Mouse (Mus musculus) kidney, embryonic 15.5 days (tissue): ENCODE measurements around the gene Tsc1. TPM values are rescaled to one million over a fixed set of nuclear protein-coding genes. Genes with fewer than 3 reads are reported as not detected.

Experiments used
- ATAC-seq: fragments of 200-750 bp; cut with Nextera tagmentation; replicated peaks from 2 replicates; pipeline ENCODE4 v1.8.0; 2017; ENCODE audit warnings: moderate TSS enrichment; ENCODE audit not compliant: low FRiP score
- H3K27ac ChIP-seq: fragments of 300-500 bp; sonication (generic); 2 replicates; pipeline ENCODE4 v1.5.1; 2015; ENCODE audit warnings: mild to moderate bottlenecking, inconsistent platforms
- H3K27me3 ChIP-seq: fragments of 300-500 bp; sonication (generic); 2 replicates; pipeline ENCODE4 v1.6.1; 2015; ENCODE audit warnings: inconsistent platforms
- H3K36me3 ChIP-seq: fragments of 300-500 bp; sonication (generic); 2 replicates; pipeline ENCODE4 v1.6.1; 2015; ENCODE audit warnings: inconsistent platforms
- H3K4me1 ChIP-seq: fragments of 300-500 bp; sonication (generic); 2 replicates; pipeline ENCODE4 v1.6.1; 2015; ENCODE audit warnings: inconsistent platforms
- H3K4me2 ChIP-seq: fragments of 300-500 bp; sonication (generic); 2 replicates; pipeline ENCODE4 v1.6.1; 2015; ENCODE audit warnings: moderate library complexity, mild to moderate bottlenecking, inconsistent platforms
- H3K4me3 ChIP-seq: fragments of 300-500 bp; sonication (generic); replicated peaks from 2 replicates; pipeline ENCODE4 v1.5.1; 2015; ENCODE audit warnings: mild to moderate bottlenecking, inconsistent platforms
- H3K9ac ChIP-seq: fragments of 300-500 bp; sonication (generic); 2 replicates; pipeline ENCODE4 v1.6.1; 2015; ENCODE audit warnings: mild to moderate bottlenecking, inconsistent platforms
- H3K9me3 ChIP-seq: fragments of 300-500 bp; sonication (generic); replicated peaks from 2 replicates; pipeline ENCODE4 v1.6.1; 2016; ENCODE audit warnings: inconsistent platforms
- whole genome bisulfite sequencing: fragments of 180-500 bp; shearing (Covaris S2); methylation state at CpG from one replicate; pipeline ENCODE4 v1.1.7; 2015; ENCODE audit warnings: mixed read lengths; 5-methylcytosine and 5-hydroxymethylcytosine counted together
- polyA plus RNA-seq: library from polyadenylated mRNA; unstranded; fragments of >200 nt; fragmentation: Nextera tagmentation; extraction: Ambion mirVana; gene quantifications from 2 replicates; pipeline ENCODE4 v1.2.1, GENCODE M21; 2015

Gene Tsc1
- polyA plus RNA-seq, 1 experiment from 2014 or later, result 22.9 TPM

DNA sequence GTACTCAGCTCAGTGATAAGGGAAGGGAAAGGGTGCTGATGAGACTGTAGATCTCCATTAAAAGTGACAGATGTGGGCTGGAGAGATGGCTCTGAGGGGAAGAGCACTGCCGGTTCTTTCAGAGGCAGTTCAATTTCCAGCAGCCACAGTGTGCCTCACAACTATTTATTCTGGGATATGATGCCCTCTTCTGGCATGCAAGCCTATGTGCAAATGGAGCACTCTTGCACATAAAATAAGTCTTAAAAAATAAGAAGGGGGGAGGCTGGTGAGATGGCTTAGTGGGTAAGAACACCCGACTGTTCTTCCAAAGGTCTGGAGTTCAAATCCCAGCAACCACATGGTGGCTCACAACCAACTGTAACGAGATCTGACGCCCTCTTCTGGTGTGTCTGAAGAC lies 7.9 kb upstream of the Tsc1 start:
- 42% methylated on average over 4 of the region's 4 CpGs for WGBS
- Histone ChIP-seq H3K27me3 (no peaks in the 10 kb centered on the region), H3K4me1 (peaks cover 20% of the 10 kb centered on the region), H3K36me3 (no peaks in the 10 kb centered on the region), H3K9ac (no peak overlapping the region), H3K4me2 (no peak overlapping the region), H3K4me3 (no peak overlapping the region), H3K9me3 (no peaks in the 10 kb centered on the region), H3K27ac (no peak overlapping the region)
- ATAC-seq, result no peak

DNA sequence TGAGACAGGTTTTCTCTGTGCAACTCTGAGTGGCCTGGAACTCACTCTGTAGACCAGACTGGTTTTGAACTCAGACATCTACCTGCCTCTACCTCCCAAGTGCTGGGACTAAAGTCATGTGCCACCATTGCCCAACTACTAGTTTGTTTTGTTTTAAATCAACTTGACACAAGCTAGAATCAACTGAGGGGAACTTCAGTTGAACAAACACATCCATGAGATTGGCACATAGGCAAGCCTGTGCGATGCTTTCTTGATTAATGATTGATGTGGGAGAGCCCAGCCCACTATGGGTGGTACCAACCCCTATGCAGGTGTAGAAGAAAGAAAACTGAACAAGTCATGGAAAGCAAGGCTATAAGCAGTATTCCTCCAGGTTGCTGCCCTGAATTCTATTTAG lies 5.8 kb upstream of the Tsc1 start:
- H3K4me1 ChIP-seq, result peaks cover 18% of the 10 kb centered on the region
- H3K4me2 ChIP-seq, result no peak overlapping the region
- H3K9me3 ChIP-seq, result no peaks in the 10 kb centered on the region
- H3K4me3 ChIP-seq, result no peak overlapping the region
- no peak for ATAC-seq
- no peak overlapping the region for H3K27ac ChIP-seq
- no peaks in the 10 kb centered on the region for H3K36me3 ChIP-seq
- no peaks in the 10 kb centered on the region for H3K27me3 ChIP-seq
- H3K9ac ChIP-seq, result no peak overlapping the region
- WGBS, result 75% methylated on average over 1 of the region's 1 CpGs

DNA sequence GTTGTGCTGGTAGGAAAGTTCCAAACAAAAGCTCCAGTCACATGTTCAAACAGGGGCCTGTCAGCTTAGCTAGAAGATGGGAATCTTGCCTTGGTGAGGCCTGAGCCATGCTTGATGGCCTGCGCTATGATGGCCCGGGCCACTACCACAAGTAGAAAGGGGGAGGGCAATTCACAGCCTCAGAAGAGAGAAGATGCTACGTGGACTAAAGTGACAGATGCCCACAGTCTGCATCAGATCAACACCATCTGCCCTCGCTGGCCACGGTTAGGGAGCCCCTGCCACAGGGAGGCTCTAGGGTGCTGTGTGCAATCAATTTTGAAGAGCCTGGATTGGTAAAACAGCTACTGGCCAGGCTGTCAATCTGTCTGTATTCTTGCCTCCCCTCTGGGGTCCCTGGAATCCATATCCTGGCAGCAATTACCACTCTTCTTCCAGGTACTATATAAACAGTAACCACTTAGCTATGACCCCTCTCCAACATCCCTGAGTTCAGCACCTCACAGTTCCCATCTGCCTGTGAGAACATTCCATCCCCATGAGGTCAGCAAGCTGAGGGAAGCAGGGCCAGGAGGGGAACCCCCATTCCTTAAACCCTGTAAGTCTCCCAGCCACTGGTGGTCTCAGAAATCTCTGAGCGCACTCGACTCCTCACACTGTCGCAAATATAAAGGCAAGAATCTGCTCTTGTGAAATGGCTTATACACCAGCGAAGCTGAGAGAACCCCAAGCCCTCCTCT lies 3.8 kb upstream of the Tsc1 start:
- no peak overlapping the region for H3K27ac ChIP-seq
- H3K4me1 ChIP-seq, result peaks cover 24% of the 10 kb centered on the region
- no peaks in the 10 kb centered on the region for H3K9me3 ChIP-seq
- no peak overlapping the region for H3K4me2 ChIP-seq
- 77% methylated on average over 9 of the region's 9 CpGs for WGBS
- H3K9ac ChIP-seq, result no peak overlapping the region
- H3K4me3 ChIP-seq, result no peak overlapping the region
- no peaks in the 10 kb centered on the region for H3K27me3 ChIP-seq
- no peak for ATAC-seq
- no peaks in the 10 kb centered on the region for H3K36me3 ChIP-seq

DNA sequence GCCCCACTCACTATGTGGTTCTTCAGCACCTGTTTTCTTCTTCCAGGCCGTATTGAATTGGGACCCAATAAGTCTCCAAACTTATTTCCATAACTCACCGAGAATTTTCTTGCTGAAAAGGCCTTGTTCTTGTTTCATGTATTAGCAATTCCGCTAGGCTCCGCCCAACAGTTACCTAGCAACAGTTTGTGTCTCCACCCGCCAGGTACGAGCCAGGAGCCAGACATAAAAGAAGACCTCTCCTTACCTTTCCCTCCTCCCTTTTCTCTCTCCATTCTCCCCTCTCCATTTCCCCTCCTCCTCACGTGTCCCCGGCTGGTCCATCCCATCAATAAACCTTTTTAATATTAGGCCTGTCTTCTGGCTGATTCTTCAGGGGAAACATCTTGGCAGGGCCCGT lies 2.7 kb upstream of the Tsc1 start:
- Histone ChIP-seq H3K9me3 (no peaks in the 10 kb centered on the region), H3K4me2 (peak overlapping the region; percentile 52), H3K9ac (no peak overlapping the region), H3K27ac (peak overlapping the region; percentile 51; the same call in 1 of the 2 replicates), H3K4me1 (peaks cover 32% of the 10 kb centered on the region), H3K4me3 (peak overlapping the region; percentile 24), H3K27me3 (no peaks in the 10 kb centered on the region), H3K36me3 (no peaks in the 10 kb centered on the region)
- 18% methylated on average over 9 of the region's 9 CpGs for WGBS
- no peak for ATAC-seq

DNA sequence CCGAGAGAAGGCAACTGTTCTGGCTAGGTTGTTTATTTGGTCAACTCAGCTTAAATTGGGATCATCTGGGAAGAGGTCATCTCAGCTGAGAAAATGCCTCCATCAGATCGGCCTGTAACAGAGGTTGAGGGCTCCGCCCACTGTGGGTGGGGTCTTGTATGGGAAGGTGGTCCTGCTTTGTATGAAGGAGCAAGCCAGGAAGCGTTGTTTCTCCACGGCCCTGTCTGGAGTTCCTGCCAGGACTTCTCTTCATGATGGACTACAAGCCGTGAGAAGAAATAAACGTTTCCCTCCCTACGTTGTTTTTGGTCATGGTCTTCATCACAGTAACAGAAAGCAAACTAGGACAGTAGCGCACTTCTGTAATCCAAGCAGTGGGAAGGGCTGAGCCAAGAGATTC lies 2.1 kb upstream of the Tsc1 start:
- H3K36me3 ChIP-seq, result no peaks in the 10 kb centered on the region
- no peaks in the 10 kb centered on the region for H3K27me3 ChIP-seq
- no peak for ATAC-seq
- H3K4me1 ChIP-seq, result peaks cover 36% of the 10 kb centered on the region
- H3K27ac ChIP-seq, result peak overlapping the region; percentile 51; the same call in 1 of the 2 replicates
- H3K9me3 ChIP-seq, result no peaks in the 10 kb centered on the region
- WGBS, result 6% methylated on average over 9 of the region's 9 CpGs
- H3K4me3 ChIP-seq, result peak overlapping the region; percentile 24
- peak overlapping the region; percentile 52 for H3K4me2 ChIP-seq
- no peak overlapping the region for H3K9ac ChIP-seq

GRCm38 (mm10) chr2:28639794-28640193 lies 1.2 kb upstream of the Tsc1 start:
- no peak overlapping the region for H3K9ac ChIP-seq
- no peak overlapping the region for H3K4me3 ChIP-seq
- WGBS, result 57% methylated on average over 7 of the region's 7 CpGs
- peaks cover 36% of the 10 kb centered on the region for H3K4me1 ChIP-seq
- no peak overlapping the region for H3K27ac ChIP-seq
- ATAC-seq, result no peak
- no peaks in the 10 kb centered on the region for H3K27me3 ChIP-seq
- H3K9me3 ChIP-seq, result no peaks in the 10 kb centered on the region
- H3K4me2 ChIP-seq, result no peak overlapping the region
- H3K36me3 ChIP-seq, result no peaks in the 10 kb centered on the region

GRCm38 (mm10) chr2:28641435-28641941 lies 460 bp downstream of the Tsc1 start:
- peak overlapping the region; percentile 91 for H3K27ac ChIP-seq
- no peaks in the 10 kb centered on the region for H3K27me3 ChIP-seq
- no peaks in the 10 kb centered on the region for H3K36me3 ChIP-seq
- H3K4me1 ChIP-seq, result peaks cover 36% of the 10 kb centered on the region
- peak overlapping the region; percentile 78 for H3K4me2 ChIP-seq
- ATAC-seq, result peak; percentile 63
- H3K4me3 ChIP-seq, result peak overlapping the region; percentile 92
- peak overlapping the region; percentile 95 for H3K9ac ChIP-seq
- under 1% methylated on average over 43 of the region's 43 CpGs for WGBS
- H3K9me3 ChIP-seq, result no peaks in the 10 kb centered on the region

GRCm38 (mm10) chr2:28643081-28643480 lies 2.1 kb downstream of the Tsc1 start:
- Histone ChIP-seq H3K27ac (no peak overlapping the region), H3K4me2 (0 out of 2 replicates have a peak overlapping the region, but pooled peaks have one; percentile 78), H3K4me3 (no peak overlapping the region), H3K27me3 (no peaks in the 10 kb centered on the region), H3K4me1 (peaks cover 35% of the 10 kb centered on the region), H3K9ac (no peak overlapping the region), H3K9me3 (no peaks in the 10 kb centered on the region), H3K36me3 (no peaks in the 10 kb centered on the region)
- 84% methylated on average over 3 of the region's 3 CpGs for WGBS
- ATAC-seq, result no peak

- no peaks in the 10 kb centered on the region for H3K4me1 ChIP-seq
- H3K27ac ChIP-seq, result no peak overlapping the region
- ATAC-seq, result no peak
- H3K9me3 ChIP-seq, result no peaks in the 10 kb centered on the region
- no peaks in the 10 kb centered on the region for H3K27me3 ChIP-seq
- H3K9ac ChIP-seq, result no peak overlapping the region
- no peak overlapping the region for H3K4me2 ChIP-seq
- H3K4me3 ChIP-seq, result no peak overlapping the region
- peaks cover 15% of the 10 kb centered on the region for H3K36me3 ChIP-seq
These were observed 9.5 kb downstream of the Tsc1 start for GRCm38 (mm10) chr2:28650526-28650925.

GRCm38 (mm10) chr2:28653351-28653750 lies 12.3 kb downstream of the Tsc1 start:
- no peaks in the 10 kb centered on the region for H3K4me1 ChIP-seq
- no peak for ATAC-seq
- H3K27me3 ChIP-seq, result no peaks in the 10 kb centered on the region
- no peak overlapping the region for H3K4me2 ChIP-seq
- WGBS, result 95% methylated on average over 7 of the region's 7 CpGs
- H3K27ac ChIP-seq, result no peak overlapping the region
- H3K9ac ChIP-seq, result no peak overlapping the region
- no peak overlapping the region for H3K4me3 ChIP-seq
- peaks cover 35% of the 10 kb centered on the region for H3K36me3 ChIP-seq
- H3K9me3 ChIP-seq, result no peaks in the 10 kb centered on the region

DNA sequence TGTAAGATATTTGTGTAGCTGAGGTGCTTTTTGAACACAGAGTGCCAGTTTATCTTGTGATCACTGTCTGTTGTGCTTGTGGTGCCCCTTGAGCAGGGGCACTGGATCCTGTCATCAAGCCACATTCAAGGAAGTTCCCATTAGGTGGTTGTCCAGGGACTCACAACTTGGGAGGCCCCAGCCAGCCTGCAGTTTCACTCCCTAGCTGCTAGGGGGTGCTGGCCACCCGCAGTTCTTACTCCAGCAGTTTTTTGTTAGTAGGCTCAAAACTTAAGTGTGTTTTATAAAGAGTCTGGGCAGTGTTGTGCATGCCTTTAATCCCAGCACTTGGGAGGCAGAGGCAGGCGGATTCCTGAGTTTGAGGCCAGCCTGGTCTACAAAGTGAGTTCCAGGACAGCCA lies 13.3 kb downstream of the Tsc1 start:
- no peaks in the 10 kb centered on the region for H3K27me3 ChIP-seq
- no peak overlapping the region for H3K27ac ChIP-seq
- 71% methylated on average over 2 of the region's 2 CpGs for WGBS
- no peaks in the 10 kb centered on the region for H3K9me3 ChIP-seq
- H3K36me3 ChIP-seq, result peaks cover 45% of the 10 kb centered on the region
- no peak overlapping the region for H3K4me3 ChIP-seq
- no peak for ATAC-seq
- H3K4me1 ChIP-seq, result no peaks in the 10 kb centered on the region
- H3K9ac ChIP-seq, result no peak overlapping the region
- H3K4me2 ChIP-seq, result no peak overlapping the region

DNA sequence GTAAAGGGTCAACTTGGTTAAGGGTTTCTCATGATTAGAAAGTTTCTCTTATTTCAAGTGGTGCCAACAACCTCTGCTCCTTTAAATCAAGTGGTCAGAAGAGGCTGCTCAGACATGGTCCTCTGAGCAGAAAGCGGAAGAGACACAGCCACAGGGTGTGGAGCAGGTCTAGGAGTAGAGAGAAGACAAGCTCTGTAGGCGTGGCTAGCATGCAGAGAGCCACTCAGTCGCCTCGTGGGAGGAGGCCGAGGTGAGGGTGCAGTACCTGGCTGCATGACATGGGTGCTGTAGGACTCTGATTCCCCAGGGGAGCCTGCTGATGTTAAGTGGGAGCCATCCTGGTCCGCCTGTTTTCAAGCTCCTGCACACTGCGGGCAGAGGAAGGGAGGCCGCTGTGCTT lies 15.2 kb downstream of the Tsc1 start:
- H3K4me2 ChIP-seq, result no peak overlapping the region
- H3K9ac ChIP-seq, result no peak overlapping the region
- peaks cover 64% of the 10 kb centered on the region for H3K36me3 ChIP-seq
- no peak overlapping the region for H3K27ac ChIP-seq
- no peaks in the 10 kb centered on the region for H3K9me3 ChIP-seq
- no peaks in the 10 kb centered on the region for H3K27me3 ChIP-seq
- 75% methylated on average over 8 of the region's 8 CpGs for WGBS
- H3K4me3 ChIP-seq, result no peak overlapping the region
- no peak for ATAC-seq
- H3K4me1 ChIP-seq, result no peaks in the 10 kb centered on the region

GRCm38 (mm10) chr2:28662891-28663290 lies 21.9 kb downstream of the Tsc1 start:
- H3K36me3 ChIP-seq, result peaks cover 99% of the 10 kb centered on the region
- no peak overlapping the region for H3K4me3 ChIP-seq
- no peak for ATAC-seq
- no peak overlapping the region for H3K9ac ChIP-seq
- no peaks in the 10 kb centered on the region for H3K27me3 ChIP-seq
- no peak overlapping the region for H3K4me2 ChIP-seq
- H3K27ac ChIP-seq, result no peak overlapping the region
- H3K9me3 ChIP-seq, result no peaks in the 10 kb centered on the region
- WGBS, result 91% methylated on average over 3 of the region's 3 CpGs
- H3K4me1 ChIP-seq, result no peaks in the 10 kb centered on the region
